Mouse (Mus musculus) E14TG2a.4 (cell line): ENCODE data around the gene Atp5h.

Experiments used
- CTCF ChIP-seq: conservative IDR thresholded peaks from 2 replicates; pipeline ENCODE4 v1.5.1; 2014; ENCODE audit warnings: low read length
- NANOG ChIP-seq: IDR thresholded peaks from 2 replicates; pipeline ENCODE4 v1.6.1; 2014; ENCODE audit warnings: borderline replicate concordance, low read length, mixed read lengths
- POU5F1 ChIP-seq: IDR thresholded peaks from 2 replicates; pipeline ENCODE4 v1.6.1; 2014; ENCODE audit warnings: low read length, borderline replicate concordance

GRCm38 (mm10) chr11:115430561-115430960 lies 10.8 kb upstream of the Atp5h start:
- TF ChIP-seq CTCF (no peak), POU5F1 (no peak), NANOG (no peak)
